Mouse (Mus musculus): ENCODE measurements around the gene Aldh1l1.

- TF ChIP-seq RAD21 (IDR thresholded peaks at IDR 0.05; ENCODE audit: low read depth, low read length): no peak
- no peak for TF ChIP-seq UBTF (IDR thresholded peaks at IDR 0.05; ENCODE audit: low read depth, low read length)
- TF ChIP-seq TCF12 (IDR thresholded peaks at IDR 0.05; ENCODE audit: low read depth, low read length): no peak
- no peak for TF ChIP-seq CTCF (conservative IDR thresholded peaks at IDR 0.05 in 1 of 2, IDR thresholded peaks at IDR 0.05 in 1 of 2; ENCODE audit: low read depth in 2 of 2, low read length in 2 of 2)
- no peak for TF ChIP-seq POLR2AphosphoS2 (IDR thresholded peaks at IDR 0.05; ENCODE audit: low read depth, low read length)
Observed at GRCm38 (mm10) chr6:90547041-90547440, 60.8 kb downstream of the Aldh1l1 start.

Data from CH12.LX (cell line).